Mouse (Mus musculus) heart, postnatal 0 days (tissue): Measurements from ENCODE around the gene Zpbp2.

Experiments
- CTCF ChIP-seq: IDR thresholded peaks from 2 replicates; pipeline ENCODE4 v1.5.1; 2016; ENCODE audit warnings: antibody characterized with exemption, control low read depth, low read depth
- EP300 ChIP-seq: IDR thresholded peaks from 2 replicates; pipeline ENCODE4 v1.6.1; 2016; ENCODE audit warnings: antibody characterized with exemption, low read depth

DNA sequence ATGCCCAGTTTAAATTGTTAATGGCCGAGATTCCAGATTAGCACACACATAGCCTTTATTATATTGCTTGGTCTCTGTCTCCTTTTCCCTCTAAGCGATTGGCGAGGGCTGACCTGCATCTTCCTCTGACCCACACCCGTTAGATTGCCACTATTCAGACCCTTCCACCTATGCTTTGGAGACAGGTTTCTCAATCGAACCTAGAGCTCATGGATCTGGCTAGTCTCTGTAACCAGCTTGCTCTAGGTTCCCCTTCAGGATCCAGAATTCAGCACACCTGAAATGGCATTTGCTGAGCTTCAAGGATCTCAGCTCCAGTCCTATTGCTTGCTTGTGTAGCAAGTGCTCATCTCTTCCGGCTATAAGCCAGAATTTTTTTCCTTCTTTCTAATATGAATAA is 18.6 kb downstream of the Zpbp2 start:
- TF ChIP-seq CTCF (no peak), EP300 (no peak)
